Mouse (Mus musculus) left cerebral cortex, adult 6 months (tissue): ENCODE data around the gene Olfr1338. TPM values are rescaled to one million over a fixed set of nuclear protein-coding genes. Genes with fewer than 3 reads are reported as not detected.

Source experiments
- long read RNA-seq, 2 experiments: library from polyadenylated mRNA; unstranded; transcript quantifications; one replicate each; pipeline ENCODE4 v2.0.0; 2019 to 2020
- polyA plus RNA-seq: library from polyadenylated mRNA; unstranded; fragments of <200 nt; fragmentation: Nextera tagmentation; gene quantifications from 2 replicates; pipeline ENCODE4 v1.2.3, GENCODE M21; 2021

The Olfr1338 gene
- not detected in 2 replicates for polyA plus RNA-seq
- long read RNA-seq, experiment 1, result 0 reads
- long read RNA-seq, experiment 2, result 0 reads

DNA sequence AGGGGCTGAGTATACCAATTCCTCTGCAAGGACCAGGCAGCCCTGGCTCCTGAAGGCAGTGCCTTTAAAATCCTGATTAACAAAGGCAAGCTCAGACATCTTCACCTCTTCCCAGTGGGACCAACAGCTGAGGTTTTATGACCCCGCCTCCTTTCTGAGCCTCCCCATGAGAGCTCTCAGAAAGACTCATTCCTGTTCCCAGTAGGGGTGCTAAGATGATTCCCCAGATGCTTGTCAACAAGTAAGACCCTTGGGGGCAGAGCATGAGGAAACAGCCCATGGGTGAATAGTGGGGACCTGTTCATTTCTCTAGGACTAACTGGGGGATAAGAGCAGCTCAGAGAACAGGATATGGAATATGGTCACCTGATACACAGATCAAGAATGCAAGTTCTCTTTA, at the start of gene Olfr1338:
Gene Olfr1338 (minus strand): TSS at position 101 of the 400 bp plus-strand sequence.

DNA sequence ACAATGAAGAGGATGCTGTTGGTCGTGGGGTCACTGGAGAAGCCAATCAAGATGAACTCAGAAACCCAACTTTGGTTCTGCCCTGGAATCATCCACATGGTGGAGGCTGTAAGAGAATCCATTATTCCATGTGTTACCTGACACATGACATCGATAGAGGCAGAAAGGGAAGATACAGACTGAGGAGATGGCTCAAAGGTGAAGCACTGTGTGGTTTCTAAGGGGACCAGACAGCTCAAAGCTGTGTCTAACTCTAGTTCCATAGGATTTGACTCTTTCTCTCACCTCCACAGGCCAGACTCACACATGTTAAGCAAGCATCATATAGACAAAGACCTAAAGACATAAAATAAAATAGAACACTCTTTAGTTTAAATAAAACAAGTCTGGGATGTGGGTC, 23.9 kb upstream of the Olfr1338 start, which contains the start of gene Olfr1337:
Gene Olfr1337 (minus strand): TSS at position 101 of the 400 bp plus-strand sequence.

DNA sequence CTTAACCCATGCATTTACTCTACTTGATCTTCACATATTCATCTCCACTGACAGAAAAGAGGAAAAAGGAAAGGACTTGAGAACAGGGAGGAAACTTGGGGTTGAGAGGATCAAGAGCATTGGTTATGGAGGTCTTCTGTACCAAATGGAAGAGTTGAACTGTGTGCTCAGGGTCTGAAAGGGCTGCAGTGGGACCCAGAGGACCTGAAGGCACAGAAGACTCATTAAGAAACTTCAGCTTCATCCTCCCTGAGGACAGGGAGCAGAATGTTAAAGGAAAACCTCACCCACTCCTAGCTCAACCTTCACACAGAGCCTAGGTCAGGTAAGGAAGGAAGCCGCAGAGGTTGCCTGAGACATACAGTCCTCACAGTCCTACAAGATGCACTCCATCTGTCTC, 26.7 kb downstream of the Olfr1338 start, which contains the start of gene Olfr1339:
Gene Olfr1339 (plus strand): TSS at position 301 of the 400 bp plus-strand sequence.

DNA sequence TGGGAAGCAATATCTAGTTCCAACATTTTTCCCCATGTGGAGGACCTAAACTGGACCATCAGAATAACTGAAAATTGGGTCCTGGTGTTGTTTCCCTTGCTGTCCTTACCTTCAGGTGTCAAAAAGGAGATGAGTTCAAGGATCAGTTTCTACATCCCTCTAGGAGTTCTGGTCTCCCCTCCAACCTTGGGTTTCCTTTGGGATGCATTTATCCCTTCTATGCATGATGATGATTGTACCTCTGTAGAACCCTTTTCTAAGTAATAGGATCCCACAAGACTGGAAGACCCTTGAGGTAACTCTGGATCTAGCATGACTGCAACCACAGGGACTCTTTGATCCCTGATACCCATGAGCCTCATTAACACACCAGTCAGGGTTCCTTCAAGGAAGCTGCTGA, 38.7 kb downstream of the Olfr1338 start, which contains the start of gene Olfr1340:
Gene Olfr1340 (plus strand): TSS at position 301 of the 400 bp plus-strand sequence.

DNA sequence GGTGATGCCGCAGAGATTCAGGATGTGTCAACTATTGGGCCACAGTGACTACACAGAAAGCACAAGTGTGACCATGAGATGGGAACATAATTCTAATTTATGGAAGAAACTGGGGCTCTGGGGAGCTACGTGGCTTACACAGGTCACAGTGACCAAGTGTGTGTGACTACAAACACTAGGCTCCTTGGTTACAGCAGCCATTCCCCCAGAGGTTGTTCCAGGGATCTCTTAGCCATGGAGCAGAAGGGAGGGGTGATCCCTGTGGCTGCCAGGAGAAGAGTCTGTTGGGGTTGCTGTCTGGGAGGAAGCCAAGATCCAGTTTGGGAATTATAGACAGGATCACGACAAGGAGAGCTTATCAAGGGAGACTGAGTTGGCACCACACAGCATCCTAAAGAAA, 55.3 kb downstream of the Olfr1338 start, which contains the start of gene Olfr1341:
Gene Olfr1341 (plus strand): TSS at position 301 of the 400 bp plus-strand sequence.

Other genes starting within 250 kb of the Olfr1338 start
- not detected in 2 replicates for gene 2610528J11Rik, start 231.7 kb downstream of the Olfr1338 start, polyA plus RNA-seq
- gene Tmem125, start 214.7 kb downstream of the Olfr1338 start, polyA plus RNA-seq, result 10.0 and 17.5 TPM in 2 replicates
- 0.35 and 0.40 TPM in 2 replicates for gene Cfap57, start 138.0 kb downstream of the Olfr1338 start, polyA plus RNA-seq
- 38.1 and 47.7 TPM in 2 replicates for gene Ebna1bp2, start 137.9 kb downstream of the Olfr1338 start, polyA plus RNA-seq
- not detected in 2 replicates for gene Olfr62, start 99.8 kb downstream of the Olfr1338 start, polyA plus RNA-seq
- not detected in 2 replicates for gene Olfr1342, start 66.0 kb downstream of the Olfr1338 start, polyA plus RNA-seq
- not detected in 2 replicates for gene Olfr1341, start 55.2 kb downstream of the Olfr1338 start, polyA plus RNA-seq
- not detected in 2 replicates for gene Olfr1340, start 38.6 kb downstream of the Olfr1338 start, polyA plus RNA-seq
- gene Olfr1339, start 26.6 kb downstream of the Olfr1338 start, polyA plus RNA-seq, result not detected in 2 replicates
- not detected in 2 replicates for gene Olfr1337, start 23.8 kb upstream of the Olfr1338 start, polyA plus RNA-seq
- not detected in 2 replicates for gene Olfr1335, start 51.2 kb upstream of the Olfr1338 start, polyA plus RNA-seq
- gene Olfr1333, start 77.5 kb upstream of the Olfr1338 start, polyA plus RNA-seq, result not detected in 2 replicates
- gene Olfr1331, start 105.9 kb upstream of the Olfr1338 start, polyA plus RNA-seq, result not detected in 2 replicates
- gene Olfr1330, start 129.9 kb upstream of the Olfr1338 start, polyA plus RNA-seq, result not detected in 2 replicates
- gene Olfr1329, start 158.7 kb upstream of the Olfr1338 start, polyA plus RNA-seq, result not detected in 2 replicates
- not detected in 2 replicates for gene Olfr1328, start 179.9 kb upstream of the Olfr1338 start, polyA plus RNA-seq
- gene Lao1, start 202.8 kb upstream of the Olfr1338 start, polyA plus RNA-seq, result not detected in 2 replicates